Mouse (Mus musculus): ENCODE data around the gene Ntrk2.

DNA sequence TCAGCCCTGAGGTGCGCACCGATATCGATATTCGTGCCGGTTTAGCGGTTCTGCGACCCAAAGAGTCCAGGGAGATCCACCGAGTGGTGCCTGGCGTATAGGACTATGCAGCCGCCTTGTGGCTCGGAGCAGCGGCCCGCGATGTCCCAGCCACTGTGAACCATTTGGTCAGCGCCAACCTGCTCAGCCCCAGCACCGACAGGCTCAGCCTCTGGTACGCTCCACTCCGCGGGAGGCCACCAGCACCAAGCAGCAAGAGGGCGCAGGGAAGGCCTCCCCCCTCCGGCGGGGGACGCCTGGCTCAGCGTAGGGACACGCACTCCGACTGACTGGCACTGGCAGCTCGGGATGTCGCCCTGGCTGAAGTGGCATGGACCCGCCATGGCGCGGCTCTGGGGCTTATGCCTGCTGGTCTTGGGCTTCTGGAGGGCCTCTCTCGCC, 2.0 kb downstream of the Ntrk2 start:
- TF ChIP-seq CTCF (IDR thresholded peaks at IDR 0.05; ENCODE audit: extremely low read depth, insufficient read depth, low read length) = no peak
- no peak for TF ChIP-seq POLR2A (IDR thresholded peaks at IDR 0.05; ENCODE audit: extremely low read depth, insufficient read depth, low read length)
